Mouse (Mus musculus): ENCODE data around the gene Lama4. TPM values are rescaled to one million over a fixed set of nuclear protein-coding genes. Genes with fewer than 3 reads are reported as not detected.

The Lama4 gene
- polyA plus RNA-seq, 1 experiment from 2014 or later: 46.6 TPM

DNA sequence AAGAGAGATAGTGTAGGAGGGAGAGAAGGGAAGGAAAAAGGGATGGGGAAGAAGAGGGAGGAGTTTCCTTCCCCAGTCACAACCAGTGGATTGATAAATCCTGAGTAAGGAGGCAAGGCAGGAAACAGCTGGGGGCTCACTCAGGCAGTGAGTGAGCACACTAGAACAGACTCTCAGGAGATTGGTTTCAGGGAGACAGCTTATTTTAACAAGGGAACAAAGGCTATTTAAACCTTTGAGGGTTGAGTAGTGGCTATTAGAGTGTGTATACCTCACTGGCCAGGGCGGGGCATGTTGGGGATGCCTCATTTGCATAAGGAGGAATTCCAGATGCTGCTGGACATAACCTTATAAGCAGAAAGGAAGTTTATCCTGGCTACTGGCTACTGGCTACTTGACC lies 27.5 kb downstream of the Lama4 start:
- no peaks in the 10 kb centered on the region for H3K27me3 ChIP-seq (replicated peaks; ENCODE audit: control insufficient read depth, insufficient read depth, low read length)
- H3K4me2 ChIP-seq (ENCODE audit: low read depth, low read length): no peak overlapping the region
- no peak overlapping the region for H3K4me3 ChIP-seq (ENCODE audit: low read length)
- no peak overlapping the region for H3K27ac ChIP-seq (ENCODE audit: low read length)
- no peaks in the 10 kb centered on the region for H3K36me3 ChIP-seq (ENCODE audit: control insufficient read depth, insufficient read depth, low read length)
- 91% methylated on average over 1 of the region's 1 CpGs for WGBS
- ATAC-seq: no peak
- no peaks in the 10 kb centered on the region for H3K9me3 ChIP-seq (ENCODE audit: control insufficient read depth, low read length)
- no peaks in the 10 kb centered on the region for H3K4me1 ChIP-seq (ENCODE audit: control insufficient read depth, insufficient read depth, low read length)
- H3K9ac ChIP-seq (ENCODE audit: low read depth, low read length): no peak overlapping the region

DNA sequence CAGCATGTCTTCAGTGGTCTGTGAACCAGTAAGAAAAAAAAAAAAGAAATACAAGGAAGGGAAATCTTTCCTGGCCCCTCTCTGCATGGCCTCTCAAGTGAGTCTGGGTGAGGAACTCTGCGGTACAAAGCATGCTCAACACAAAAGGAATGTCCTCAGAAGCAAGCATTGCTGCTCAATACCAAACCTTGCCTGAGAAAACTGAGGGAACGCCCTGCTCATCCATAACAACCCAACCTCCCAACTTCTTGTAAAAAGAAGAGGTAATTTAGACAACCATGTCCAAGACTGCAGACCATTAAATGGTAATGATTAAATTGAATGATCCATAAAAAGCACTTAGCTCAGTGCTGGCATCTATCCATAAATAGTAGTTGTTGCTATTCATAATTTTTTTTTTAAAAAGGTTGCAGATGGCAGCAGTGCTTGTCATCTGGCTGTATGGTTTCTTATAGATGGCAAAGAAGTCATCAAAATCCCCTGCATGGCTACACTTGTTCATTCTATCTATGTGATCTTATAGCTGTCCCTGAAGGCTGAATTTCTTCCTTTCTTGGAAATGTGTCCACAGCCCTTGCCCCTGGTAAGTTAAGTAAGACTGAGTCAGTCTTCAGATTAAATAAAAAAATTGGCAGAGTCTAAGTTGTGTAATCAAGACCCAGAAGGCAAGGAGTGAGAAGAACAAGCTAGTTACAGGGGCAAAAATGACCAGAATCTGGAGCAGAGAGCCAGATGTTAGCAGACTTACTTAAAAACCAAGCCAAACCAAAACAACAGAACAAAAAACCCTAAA lies 28.5 kb downstream of the Lama4 start:
- no peak overlapping the region for H3K27ac ChIP-seq (ENCODE audit: low read length)
- no peaks in the 10 kb centered on the region for H3K27me3 ChIP-seq (replicated peaks; ENCODE audit: control insufficient read depth, insufficient read depth, low read length)
- no peak overlapping the region for H3K9ac ChIP-seq (ENCODE audit: low read depth, low read length)
- H3K4me1 ChIP-seq (ENCODE audit: control insufficient read depth, insufficient read depth, low read length): no peaks in the 10 kb centered on the region
- 70% methylated on average over 2 of the region's 2 CpGs for WGBS
- H3K9me3 ChIP-seq (ENCODE audit: control insufficient read depth, low read length): no peaks in the 10 kb centered on the region
- H3K36me3 ChIP-seq (ENCODE audit: control insufficient read depth, insufficient read depth, low read length): no peaks in the 10 kb centered on the region
- H3K4me3 ChIP-seq (ENCODE audit: low read length): no peak overlapping the region
- no peak for ATAC-seq
- no peak overlapping the region for H3K4me2 ChIP-seq (ENCODE audit: low read depth, low read length)

DNA sequence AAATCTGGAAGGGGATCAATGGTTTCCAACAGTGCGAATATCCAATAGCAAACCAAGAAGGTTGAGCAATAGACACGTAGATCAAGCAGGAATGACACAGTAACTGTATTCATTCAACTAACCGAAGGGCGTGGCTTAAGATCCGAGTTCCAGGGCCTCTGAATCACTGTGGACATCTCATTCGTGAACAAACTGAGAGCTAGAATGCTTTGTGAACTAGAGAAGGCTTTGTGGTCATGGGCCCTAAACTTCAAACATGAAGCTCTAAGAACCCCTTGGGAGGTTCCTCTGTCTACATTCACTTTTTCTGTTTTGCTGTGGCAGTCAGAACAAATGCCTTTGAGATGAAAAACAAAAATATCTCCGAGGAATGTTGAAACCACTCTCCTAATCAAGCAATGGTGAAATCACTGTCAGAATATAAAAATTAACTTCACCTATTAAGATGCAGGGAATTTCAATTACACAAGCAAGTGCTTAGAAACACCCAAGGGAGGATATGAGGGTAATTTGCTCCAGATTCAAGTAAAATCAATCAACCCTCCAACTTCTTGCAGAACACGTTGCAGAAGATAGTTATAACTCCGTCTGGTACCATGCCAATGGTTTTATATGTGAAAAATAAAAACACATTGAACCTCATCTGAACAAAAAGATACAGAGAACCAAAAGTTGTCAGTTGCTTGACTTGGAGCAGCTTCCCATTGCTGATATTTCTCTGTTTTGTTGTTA lies 29.6 kb downstream of the Lama4 start:
- Histone ChIP-seq H3K4me1 (ENCODE audit: control insufficient read depth, insufficient read depth, low read length) (no peaks in the 10 kb centered on the region), H3K27ac (ENCODE audit: low read length) (no peak overlapping the region), H3K36me3 (ENCODE audit: control insufficient read depth, insufficient read depth, low read length) (no peaks in the 10 kb centered on the region), H3K4me3 (ENCODE audit: low read length) (no peak overlapping the region), H3K4me2 (ENCODE audit: low read depth, low read length) (no peak overlapping the region), H3K9ac (ENCODE audit: low read depth, low read length) (no peak overlapping the region), H3K27me3 (replicated peaks; ENCODE audit: control insufficient read depth, insufficient read depth, low read length) (no peaks in the 10 kb centered on the region), H3K9me3 (ENCODE audit: control insufficient read depth, low read length) (no peaks in the 10 kb centered on the region)
- 81% methylated on average over 9 of the region's 9 CpGs for WGBS
- no peak for ATAC-seq

DNA sequence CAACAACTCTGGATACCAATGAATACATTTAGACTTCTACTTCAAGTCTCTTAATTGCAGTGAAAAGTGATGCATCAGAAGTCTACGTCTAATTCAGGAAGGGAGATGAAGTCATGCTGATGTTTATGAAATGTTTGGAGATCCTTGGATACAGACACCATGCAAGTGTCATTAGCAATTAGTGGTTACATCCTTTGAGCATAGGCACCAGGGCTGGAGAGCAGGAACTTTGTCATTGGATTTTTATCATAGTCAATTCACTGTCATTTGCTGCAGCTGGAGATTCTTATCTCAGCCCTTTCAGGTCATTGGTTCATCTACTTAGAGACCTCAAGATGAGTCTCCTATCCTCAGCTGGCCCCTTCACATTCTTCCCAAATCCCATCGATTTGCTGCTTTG lies 30.6 kb downstream of the Lama4 start:
- ATAC-seq: no peak
- Histone ChIP-seq H3K4me3 (ENCODE audit: low read length) (no peak overlapping the region), H3K27me3 (replicated peaks; ENCODE audit: control insufficient read depth, insufficient read depth, low read length) (no peaks in the 10 kb centered on the region), H3K4me1 (ENCODE audit: control insufficient read depth, insufficient read depth, low read length) (no peaks in the 10 kb centered on the region), H3K9me3 (ENCODE audit: control insufficient read depth, low read length) (no peaks in the 10 kb centered on the region), H3K9ac (ENCODE audit: low read depth, low read length) (no peak overlapping the region), H3K36me3 (ENCODE audit: control insufficient read depth, insufficient read depth, low read length) (no peaks in the 10 kb centered on the region), H3K27ac (ENCODE audit: low read length) (no peak overlapping the region), H3K4me2 (ENCODE audit: low read depth, low read length) (no peak overlapping the region)
- 57% methylated on average over 2 of the region's 2 CpGs for WGBS

DNA sequence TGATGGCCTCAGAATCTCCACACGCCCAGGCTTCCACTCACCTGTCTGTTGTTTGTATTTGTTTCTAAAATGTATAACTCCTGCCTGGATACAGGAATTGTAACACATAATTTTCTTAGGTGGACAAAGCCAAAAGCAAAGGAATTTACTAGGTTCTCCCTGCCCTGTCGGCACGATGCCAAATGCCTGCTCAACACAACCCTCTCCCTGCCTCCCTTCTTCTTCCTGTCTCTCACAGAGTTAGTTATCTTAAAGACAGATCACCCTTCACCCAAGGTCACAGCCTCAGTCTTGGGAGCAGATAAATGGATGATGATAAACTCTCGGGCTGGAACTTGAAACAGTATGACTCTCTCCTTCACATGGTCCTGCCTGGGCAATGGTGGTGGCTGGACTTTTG lies 35.6 kb downstream of the Lama4 start:
- 53% methylated on average over 4 of the region's 4 CpGs for WGBS
- no peak overlapping the region for H3K27ac ChIP-seq (ENCODE audit: low read length)
- no peak overlapping the region for H3K4me3 ChIP-seq (ENCODE audit: low read length)
- H3K4me2 ChIP-seq (ENCODE audit: low read depth, low read length): no peak overlapping the region
- H3K27me3 ChIP-seq (replicated peaks; ENCODE audit: control insufficient read depth, insufficient read depth, low read length): no peaks in the 10 kb centered on the region
- H3K4me1 ChIP-seq (ENCODE audit: control insufficient read depth, insufficient read depth, low read length): no peaks in the 10 kb centered on the region
- no peak for ATAC-seq
- H3K36me3 ChIP-seq (ENCODE audit: control insufficient read depth, insufficient read depth, low read length): no peaks in the 10 kb centered on the region; the same call in 1 of the 2 replicates
- H3K9me3 ChIP-seq (ENCODE audit: control insufficient read depth, low read length): no peaks in the 10 kb centered on the region
- H3K9ac ChIP-seq (ENCODE audit: low read depth, low read length): no peak overlapping the region

DNA sequence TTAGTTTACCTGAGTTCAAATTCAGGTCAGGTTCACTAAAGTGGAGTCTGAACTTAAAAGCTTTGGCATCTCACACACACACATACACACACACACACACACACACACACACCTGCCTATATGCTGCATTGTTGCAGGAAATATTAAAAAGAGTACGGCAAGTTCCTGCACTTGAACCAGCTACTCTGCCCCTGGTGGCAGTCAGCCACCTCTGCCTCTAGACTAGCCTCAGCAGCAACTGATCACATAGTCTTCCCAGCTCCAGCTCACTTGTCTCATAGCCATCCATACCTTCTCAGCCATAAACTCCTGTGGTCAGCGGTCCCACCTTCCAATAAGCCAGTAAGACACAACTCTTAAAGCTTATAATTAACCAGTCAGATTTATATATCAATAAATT lies 37.2 kb downstream of the Lama4 start:
- Histone ChIP-seq H3K27me3 (replicated peaks; ENCODE audit: control insufficient read depth, insufficient read depth, low read length) (no peaks in the 10 kb centered on the region), H3K27ac (ENCODE audit: low read length) (no peak overlapping the region), H3K4me2 (ENCODE audit: low read depth, low read length) (no peak overlapping the region), H3K36me3 (ENCODE audit: control insufficient read depth, insufficient read depth, low read length) (no peaks in the 10 kb centered on the region; the same call in 1 of the 2 replicates), H3K4me1 (ENCODE audit: control insufficient read depth, insufficient read depth, low read length) (no peaks in the 10 kb centered on the region), H3K9ac (ENCODE audit: low read depth, low read length) (no peak overlapping the region), H3K9me3 (ENCODE audit: control insufficient read depth, low read length) (no peaks in the 10 kb centered on the region), H3K4me3 (ENCODE audit: low read length) (no peak overlapping the region)
- 82% methylated on average over 2 of the region's 2 CpGs for WGBS
- no peak for ATAC-seq

DNA sequence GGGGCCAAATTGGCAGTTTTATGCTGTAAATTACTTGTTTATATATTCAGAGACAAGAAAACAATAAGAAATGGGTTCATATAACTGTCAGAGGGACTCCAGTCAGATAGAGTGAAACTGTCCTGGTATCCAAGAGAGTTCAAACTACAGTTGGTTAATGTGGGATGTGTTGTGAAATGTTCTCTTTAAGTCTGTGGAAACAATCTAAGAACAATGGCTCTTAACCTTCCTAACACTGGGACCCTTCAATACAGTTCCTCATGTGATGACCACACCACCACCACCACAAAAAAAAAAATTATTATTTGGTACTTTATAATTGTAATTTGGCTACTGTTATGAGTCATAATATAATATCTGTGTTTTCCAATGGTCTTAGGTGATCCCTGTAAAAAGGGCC lies 38.2 kb downstream of the Lama4 start:
- H3K4me2 ChIP-seq (ENCODE audit: low read depth, low read length): no peak overlapping the region
- H3K9me3 ChIP-seq (ENCODE audit: control insufficient read depth, low read length): no peaks in the 10 kb centered on the region
- H3K27ac ChIP-seq (ENCODE audit: low read length): no peak overlapping the region
- ATAC-seq: no peak
- H3K9ac ChIP-seq (ENCODE audit: low read depth, low read length): no peak overlapping the region
- no peaks in the 10 kb centered on the region for H3K27me3 ChIP-seq (replicated peaks; ENCODE audit: control insufficient read depth, insufficient read depth, low read length)
- no peaks in the 10 kb centered on the region for H3K4me1 ChIP-seq (ENCODE audit: control insufficient read depth, insufficient read depth, low read length)
- no peak overlapping the region for H3K4me3 ChIP-seq (ENCODE audit: low read length)
- no peaks in the 10 kb centered on the region; the same call in 1 of the 2 replicates for H3K36me3 ChIP-seq (ENCODE audit: control insufficient read depth, insufficient read depth, low read length)

DNA sequence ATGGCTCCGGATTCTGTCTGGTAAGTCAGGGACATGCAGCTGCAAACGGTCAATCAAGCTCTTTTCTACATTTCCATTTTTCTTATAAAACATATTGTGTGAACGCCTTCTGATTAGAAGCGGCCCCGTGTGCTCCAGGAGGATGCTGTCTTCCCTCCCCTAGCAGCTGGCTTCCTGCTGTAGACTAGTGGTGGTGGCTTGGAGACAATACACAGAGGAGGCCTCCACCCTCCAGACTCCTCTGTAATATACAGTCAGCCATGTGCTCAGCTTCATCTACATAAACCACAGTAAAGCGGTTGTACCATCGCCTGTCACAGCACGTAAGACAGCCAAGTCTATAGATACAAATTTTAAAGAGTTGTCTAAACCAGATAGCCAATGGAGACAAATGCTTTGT lies 40.2 kb downstream of the Lama4 start:
- Histone ChIP-seq H3K27ac (ENCODE audit: low read length) (no peak overlapping the region), H3K27me3 (replicated peaks; ENCODE audit: control insufficient read depth, insufficient read depth, low read length) (no peaks in the 10 kb centered on the region), H3K9me3 (ENCODE audit: control insufficient read depth, low read length) (no peaks in the 10 kb centered on the region), H3K4me1 (ENCODE audit: control insufficient read depth, insufficient read depth, low read length) (no peaks in the 10 kb centered on the region), H3K4me2 (ENCODE audit: low read depth, low read length) (no peak overlapping the region), H3K4me3 (ENCODE audit: low read length) (no peak overlapping the region), H3K36me3 (ENCODE audit: control insufficient read depth, insufficient read depth, low read length) (no peaks in the 10 kb centered on the region; the same call in 1 of the 2 replicates), H3K9ac (ENCODE audit: low read depth, low read length) (no peak overlapping the region)
- ATAC-seq: no peak; the same call in 1 of the 2 replicates
- 70% methylated on average over 8 of the region's 8 CpGs for WGBS

DNA sequence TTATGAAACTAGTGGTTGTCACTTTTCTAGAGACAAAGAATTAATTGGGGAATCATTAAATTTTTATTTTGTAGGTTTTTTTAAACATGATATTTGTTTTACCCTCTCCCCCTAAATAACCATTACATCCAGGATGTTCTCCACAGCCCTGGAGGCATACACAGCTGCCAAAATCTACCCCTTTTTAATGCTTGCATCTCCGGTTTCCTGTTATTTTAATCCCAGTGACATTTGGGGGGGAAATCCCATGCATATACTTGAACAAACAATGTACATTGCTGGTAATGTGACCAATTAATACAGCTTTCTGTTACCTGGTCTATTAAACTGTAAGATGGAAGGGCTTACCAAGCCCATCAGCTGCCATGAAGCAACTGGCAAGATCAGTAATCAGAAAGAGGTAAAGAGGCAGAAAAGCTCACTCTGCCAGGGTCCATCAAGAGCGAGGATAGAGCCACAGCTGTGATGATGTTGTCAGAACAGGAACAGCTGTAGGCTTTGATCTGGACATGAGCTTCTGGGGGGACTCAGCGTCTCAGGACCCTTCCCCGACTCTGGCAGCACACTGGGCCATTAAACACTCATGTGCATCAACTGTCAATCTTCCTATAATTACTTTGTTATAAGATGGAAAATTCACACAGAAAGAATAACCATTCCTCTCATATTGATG lies 41.3 kb downstream of the Lama4 start:
- WGBS: 69% methylated on average over 4 of the region's 4 CpGs
- no peak overlapping the region for H3K4me3 ChIP-seq (ENCODE audit: low read length)
- H3K4me1 ChIP-seq (ENCODE audit: control insufficient read depth, insufficient read depth, low read length): no peaks in the 10 kb centered on the region
- ATAC-seq: no peak
- no peak overlapping the region for H3K4me2 ChIP-seq (ENCODE audit: low read depth, low read length)
- no peaks in the 10 kb centered on the region; the same call in 1 of the 2 replicates for H3K36me3 ChIP-seq (ENCODE audit: control insufficient read depth, insufficient read depth, low read length)
- H3K9ac ChIP-seq (ENCODE audit: low read depth, low read length): no peak overlapping the region
- no peaks in the 10 kb centered on the region for H3K9me3 ChIP-seq (ENCODE audit: control insufficient read depth, low read length)
- no peak overlapping the region for H3K27ac ChIP-seq (ENCODE audit: low read length)
- H3K27me3 ChIP-seq (replicated peaks; ENCODE audit: control insufficient read depth, insufficient read depth, low read length): no peaks in the 10 kb centered on the region
